Mouse (Mus musculus): ENCODE measurements around the gene Coq10b.

DNA sequence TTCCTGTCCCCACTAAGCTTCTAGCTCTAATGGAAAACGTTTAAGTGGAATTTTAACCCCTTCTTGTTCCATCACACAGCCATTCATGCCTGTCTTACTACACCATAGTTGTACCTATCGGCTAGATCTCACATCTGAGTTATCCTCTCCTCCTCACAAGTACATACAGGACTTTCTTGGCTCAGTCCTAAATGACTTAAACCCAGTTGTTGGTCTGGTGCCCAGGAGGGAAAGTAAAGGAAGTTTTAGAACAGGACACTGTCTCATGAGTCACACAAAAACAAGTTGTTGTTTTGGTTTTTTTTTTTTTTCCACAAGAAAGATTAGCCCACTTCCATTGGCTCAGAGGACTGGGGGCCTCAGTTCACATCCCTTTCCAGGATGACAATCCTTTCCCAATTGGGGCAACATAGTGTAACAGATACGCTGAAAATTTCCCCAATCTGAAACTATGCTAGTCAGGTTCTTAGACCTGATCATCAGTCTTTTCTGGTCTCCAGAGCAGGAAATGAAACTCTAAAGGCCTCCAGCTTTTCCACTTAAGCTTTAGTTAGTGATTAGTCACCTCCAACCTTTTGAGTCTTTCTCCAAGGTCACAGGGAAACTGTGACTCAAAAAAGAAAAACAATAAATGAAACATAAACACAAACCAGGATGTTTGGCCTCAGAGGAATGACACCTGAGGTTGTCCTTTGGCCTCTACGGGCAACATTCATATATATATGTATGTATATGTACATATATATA, 3.6 kb upstream of the Coq10b start:
- TF ChIP-seq GATA1 (IDR thresholded peaks at IDR 0.05; ENCODE audit: borderline replicate concordance, low read length) (no peak), FLI1 (IDR thresholded peaks at IDR 0.05; ENCODE audit: low read length) (no peak)
